ENCODE assay signal across 24 mouse cellular contexts in the genomic region with DNA sequence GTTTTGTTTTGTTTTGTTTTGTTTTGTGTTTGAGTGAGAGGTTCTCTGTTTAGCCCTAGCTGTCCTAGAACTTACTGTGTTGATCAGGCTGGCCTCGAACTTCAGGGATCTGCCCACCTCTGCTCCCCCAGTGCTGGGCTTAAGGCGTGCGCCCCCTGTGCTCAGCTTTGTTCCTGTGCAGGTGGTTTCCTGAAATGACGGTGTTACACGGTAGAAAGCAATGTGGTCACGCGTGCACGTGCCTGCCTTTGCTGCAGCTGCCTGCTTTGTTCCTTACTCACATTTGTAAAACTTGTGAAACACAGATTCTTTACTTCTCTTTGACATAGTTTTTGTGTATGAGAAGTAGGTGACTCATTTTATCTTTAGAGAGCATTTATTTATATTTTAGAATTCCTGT. TPM values are rescaled to one million over a fixed set of nuclear protein-coding genes. Genes with fewer than 3 reads are reported as not detected.
DNase-seq lines count a peak whose midpoint lies in the region; ATAC-seq and TF ChIP-seq lines count a peak whose summit lies in the region.
"Had no signal": no experiment of that assay in that cellular context is flagged by ENCODE, and none has a peak within 500 bp of the region (broad histone marks: within the 10 kb centered on the region; RNA-seq: fewer than 3 reads in every experiment).

No protein-coding gene starts in this region.

- H3K4me3 ChIP-seq in gastrocnemius, adult 2 months, result no peak overlapping the region
- H3K4me3 ChIP-seq: embryonic facial prominence, embryonic 15.5 days; midbrain, embryonic 15.5 days; myocyte had no signal

- no peak overlapping the region for H3K27ac ChIP-seq in gastrocnemius, adult 2 months
- H3K27ac ChIP-seq: embryonic facial prominence, embryonic 15.5 days; midbrain, embryonic 15.5 days had no signal

- peak; percentile 42; the same call in 1 of the 2 replicates for ATAC-seq in megakaryocyte progenitor cell, adult 5-6 weeks (replicated peaks; ENCODE audit: poor library complexity)
- ATAC-seq: forebrain, postnatal 0 days; midbrain, embryonic 15.5 days had no signal

- peak; percentile 63 for DNase-seq in CD4-positive, CD25-positive, alpha-beta regulatory T cell, adult 2 months (ENCODE audit: low read depth, low spot score)
- peak; percentile 65 for DNase-seq in R1 (ENCODE audit: low read depth, low spot score)
- DNase-seq in thymus, postnatal 10 days (ENCODE audit: low spot score in 2 of 2), result peak; percentile 50 to 60
- no peak for DNase-seq in Muller cell, postnatal 12 days (ENCODE audit: inconsistent ontology term)
- no peak for DNase-seq in urinary bladder, postnatal 25 days (ENCODE audit: low spot score)
- no peak for DNase-seq in gastrocnemius, adult 2 months
- DNase-seq in lung, postnatal 36 days, result no peak
- DNase-seq: adrenal gland, postnatal 10 days; cerebellum, adult 11-12 months; cerebellum, postnatal 14 days; forebrain, postnatal 0 days; heart, adult 11 months; heart, postnatal 4 days; kidney, adult 8-10 months; kidney, postnatal 14 days; left cerebral cortex, postnatal 4 days; liver; lung, adult 18-20 months; lung, postnatal 14 days; right cerebral cortex, postnatal 25 days had no signal

- intact Hi-C loops in gastrocnemius, adult 2 months (cut with DNase I), result no loop called here

- TF ChIP-seq CTCF in gastrocnemius, adult 2 months (IDR thresholded peaks at IDR 0.05), result no peak

RNA-seq across cellular contexts. Expression of gene Nup205, which starts 14.0 kb away (rescaled TPM):
- total RNA-seq in megakaryocyte progenitor cell, adult 5-6 weeks (2015), result 83.1 and 87.1 TPM in 2 replicates
- total RNA-seq in megakaryocyte progenitor cell, adult 5-6 weeks (2017), result 69.6 and 86.9 TPM in 2 replicates
- total RNA-seq in gastrocnemius, adult 2 months (2021), result 10 to 100 TPM in 1 of 2 experiments, 1 to 10 TPM in 1; 9.3 to 12.5 TPM

RNA-seq across cellular contexts. Expression of gene Cnot4, which starts 57.7 kb away (rescaled TPM):
- 56.9 and 59.5 TPM in 2 replicates for total RNA-seq in megakaryocyte progenitor cell, adult 5-6 weeks (2015)
- total RNA-seq in megakaryocyte progenitor cell, adult 5-6 weeks (2017), result 24.7 and 28.9 TPM in 2 replicates
- 10 to 100 TPM; 31.2 to 32.0 TPM for total RNA-seq in gastrocnemius, adult 2 months (2021)

Comparison
In these comparisons a context has a peak if more than half of its experiments do, and no peak if none do; other contexts are left out.
1. DNase-seq: peak in CD4-positive, CD25-positive, alpha-beta regulatory T cell, adult 2 months (single experiment), R1 (single experiment) and thymus, postnatal 10 days (2 of 2); none in Muller cell, postnatal 12 days (single experiment), urinary bladder, postnatal 25 days (single experiment), gastrocnemius, adult 2 months (single experiment) and lung, postnatal 36 days (single experiment).
2. RNA of gene Nup205, which starts 14.0 kb away (total RNA-seq): 69.6 to 87.1 TPM in megakaryocyte progenitor cell, adult 5-6 weeks; 9.3 to 12.5 TPM in gastrocnemius, adult 2 months; every median in the first group is over 4 times any median in the second.